Mouse (Mus musculus) ES-E14 (cell line): ENCODE measurements at regions not wholly inside any gene's neighbourhood (a gene's known extent, or its start where the extent isn't known, plus 50 kb on each side); places are given as distances from the start of the nearest gene placed in this dataset.

ENCODE experiments used
- DNase-seq: peaks from one replicate; pipeline ENCODE4 v3.0.0-alpha.2; 2013; ENCODE audit warnings: low read depth, low spot score
- H3K27ac ChIP-seq: 2 replicates; pipeline ENCODE4 v1.5.1; 2012; ENCODE audit warnings: low read depth, mild to moderate bottlenecking, low read length, moderate library complexity, mixed read lengths; ENCODE audit not compliant: poor library complexity, insufficient read depth, severe bottlenecking
- H3K36me3 ChIP-seq: 2 replicates; pipeline ENCODE4 v1.6.1; 2012; ENCODE audit warnings: mild to moderate bottlenecking, low read length, moderate library complexity, mixed read lengths; ENCODE audit not compliant: control insufficient read depth, poor library complexity, insufficient read depth, severe bottlenecking
- H3K4me1 ChIP-seq, 2 experiments: fragments of 150-350 bp in 1 of 2; sonication (generic) in 1 of 2; 2 replicates each; pipeline ENCODE4 v1.6.1; 2012; ENCODE audit warnings: low read length in 2 of 2, mild to moderate bottlenecking in 1 of 2, mixed read lengths in 1 of 2; ENCODE audit not compliant: control insufficient read depth in 2 of 2, insufficient read depth in 2 of 2, poor library complexity in 1 of 2
- H3K4me3 ChIP-seq, 2 experiments: fragments of 150-350 bp in 1 of 2; sonication (generic) in 1 of 2; 2 replicates each; pipeline ENCODE4 v1.5.1; 2012; ENCODE audit warnings: low read length in 2 of 2, low read depth in 1 of 2, mild to moderate bottlenecking in 1 of 2, mixed read lengths in 1 of 2; ENCODE audit not compliant: insufficient read depth in 1 of 2, poor library complexity in 1 of 2, severe bottlenecking in 1 of 2
- H3K9ac ChIP-seq: 2 replicates; pipeline ENCODE4 v1.6.1; 2012; ENCODE audit warnings: low read depth, mild to moderate bottlenecking, low read length, mixed read lengths; ENCODE audit not compliant: poor library complexity, insufficient read depth, severe bottlenecking
- H3K9me3 ChIP-seq: fragments of 150-350 bp; sonication (generic); 2 replicates; pipeline ENCODE4 v1.6.1; 2012; ENCODE audit warnings: low read depth, mild to moderate bottlenecking, low read length; ENCODE audit not compliant: control insufficient read depth, insufficient read depth
- CHD2 ChIP-seq: IDR thresholded peaks from 2 replicates; pipeline ENCODE4 v1.6.1; 2014; ENCODE audit warnings: mild to moderate bottlenecking, low read depth, low read length, inconsistent platforms
- HCFC1 ChIP-seq: IDR thresholded peaks from 2 replicates; pipeline ENCODE4 v1.6.1; 2012; ENCODE audit warnings: low read length, inconsistent platforms, borderline replicate concordance; ENCODE audit not compliant: insufficient read depth
- MAFK ChIP-seq: IDR thresholded peaks from 2 replicates; pipeline ENCODE4 v1.6.1; 2014; ENCODE audit warnings: mild to moderate bottlenecking, low read depth, low read length, inconsistent platforms; ENCODE audit not compliant: insufficient read depth
- ZC3H11A ChIP-seq: IDR thresholded peaks from 2 replicates; pipeline ENCODE4 v1.6.1; 2012; ENCODE audit warnings: low read depth, mild to moderate bottlenecking, inconsistent platforms, low read length, borderline replicate concordance
- ZNF384 ChIP-seq: IDR thresholded peaks from 2 replicates; pipeline ENCODE4 v1.6.1; 2012; ENCODE audit warnings: low read depth, low read length, inconsistent platforms
- in situ Hi-C, 2 experiments: fragments of 600-800 bp; cut with MboI; formaldehyde crosslinking; loops; one replicate each; pipeline ENCODE4 v1.15.1; 2025; ENCODE audit warnings: low sequenced_read_pairs in 2 of 2, inconsistent platforms in 1 of 2; ENCODE audit not compliant: unreplicated experiment in 2 of 2

DNA sequence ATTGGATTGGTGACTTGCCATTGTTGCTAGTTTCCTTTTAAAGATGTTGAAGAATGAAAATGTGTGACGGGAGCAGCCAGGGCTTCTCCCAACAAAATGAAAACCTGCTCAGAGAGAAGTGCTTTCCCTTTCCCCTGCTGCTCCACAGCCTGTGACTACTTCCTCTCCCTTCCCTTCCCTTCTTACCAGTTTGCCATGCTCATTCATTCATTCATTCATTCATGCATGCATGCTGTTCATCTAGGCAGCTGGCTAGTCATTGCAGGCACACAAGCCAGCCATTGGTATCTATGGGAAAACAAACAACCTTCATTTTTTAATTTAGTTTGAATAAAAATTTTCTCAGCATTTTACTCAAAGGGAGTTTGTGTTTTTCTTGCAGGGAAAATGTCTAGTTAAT, 116.3 kb downstream of the Zfp706 start:
- in situ Hi-C loops = no loop called here
- H3K36me3 ChIP-seq = no peaks in the 10 kb centered on the region
- H3K9ac ChIP-seq = no peak overlapping the region
- no peaks in the 10 kb centered on the region for H3K9me3 ChIP-seq
- H3K27ac ChIP-seq = no peak overlapping the region
- no peak for TF ChIP-seq CHD2
- TF ChIP-seq ZC3H11A = no peak
- TF ChIP-seq HCFC1 = no peak
- TF ChIP-seq ZNF384 = no peak
- no peak for DNase-seq
- H3K4me1 ChIP-seq = peaks cover 0 to 10% of the 10 kb centered on the region in 2 experiments; a peak in 1 of 4 replicates
- H3K4me3 ChIP-seq = no peak overlapping the region

DNA sequence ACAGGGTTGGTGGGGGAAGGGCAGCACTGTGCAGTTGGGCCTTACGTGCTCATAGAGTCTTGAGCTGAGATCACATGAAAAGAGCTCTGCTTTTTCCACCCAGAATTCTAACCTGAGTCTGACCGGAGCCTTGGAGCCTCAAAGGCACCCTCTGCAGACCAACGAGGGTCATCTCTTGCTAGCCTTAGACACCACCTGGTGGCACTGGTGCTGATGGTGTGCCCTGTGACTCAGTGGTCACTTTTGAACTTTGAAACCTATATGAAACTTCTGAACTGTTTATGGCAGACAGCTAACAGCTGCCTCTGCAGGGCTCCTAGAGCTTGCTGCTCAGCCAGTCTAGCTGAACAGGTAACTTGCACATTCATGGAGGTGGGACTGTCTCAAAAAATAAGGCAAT, 118.5 kb downstream of the Zfp706 start:
- TF ChIP-seq CHD2 (no peak), ZC3H11A (no peak), HCFC1 (no peak), ZNF384 (no peak), MAFK (no peak)
- in situ Hi-C loops = no loop called here
- H3K4me3 ChIP-seq = no peak overlapping the region
- no peak overlapping the region for H3K9ac ChIP-seq
- peaks cover 0 to 12% of the 10 kb centered on the region in 2 experiments; a peak in 2 of 4 replicates for H3K4me1 ChIP-seq
- H3K27ac ChIP-seq = no peak overlapping the region
- DNase-seq = no peak
- H3K9me3 ChIP-seq = no peaks in the 10 kb centered on the region
- no peaks in the 10 kb centered on the region for H3K36me3 ChIP-seq

DNA sequence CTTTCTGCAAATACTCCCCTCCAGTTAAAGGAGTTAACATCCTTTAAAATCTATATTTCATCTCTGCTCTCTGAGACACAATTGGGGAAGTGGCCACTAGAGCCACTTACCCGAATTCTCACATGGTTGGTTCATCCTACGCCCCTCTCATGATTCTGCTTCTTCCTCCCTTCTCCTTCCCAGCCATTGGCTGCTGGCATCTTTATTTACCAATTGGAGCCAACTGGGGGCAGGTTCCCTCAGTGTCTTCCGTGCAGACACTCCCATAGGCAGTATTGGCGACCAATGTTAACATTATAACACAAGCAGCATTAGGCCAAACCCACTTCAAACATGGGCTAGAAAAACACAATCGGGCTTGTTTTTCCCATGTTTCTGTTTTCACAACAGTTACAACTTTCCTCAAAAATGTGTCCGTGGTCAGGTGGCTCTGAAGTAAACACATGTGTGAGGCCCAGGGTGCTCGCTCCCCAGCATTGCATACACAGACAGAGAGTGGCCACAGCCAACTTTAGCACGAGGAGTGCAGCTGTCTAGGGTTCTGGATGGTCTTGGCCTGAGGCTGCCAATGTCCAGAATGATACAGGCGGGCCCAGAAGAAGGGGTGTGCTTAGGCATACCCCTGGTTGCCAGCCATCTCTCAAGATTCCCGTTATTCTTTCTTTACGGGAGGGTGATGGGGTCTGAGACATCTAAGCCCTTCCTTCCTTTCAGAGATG, 119.1 kb downstream of the Zfp706 start:
- Histone ChIP-seq H3K36me3 (no peaks in the 10 kb centered on the region), H3K4me3 (no peak overlapping the region), H3K27ac (no peak overlapping the region), H3K9ac (no peak overlapping the region), H3K4me1 (peaks cover 0 to 12% of the 10 kb centered on the region in 2 experiments; a peak in 2 of 4 replicates), H3K9me3 (no peaks in the 10 kb centered on the region)
- TF ChIP-seq ZNF384 = no peak
- DNase-seq = no peak
- in situ Hi-C loops = no loop called here

DNA sequence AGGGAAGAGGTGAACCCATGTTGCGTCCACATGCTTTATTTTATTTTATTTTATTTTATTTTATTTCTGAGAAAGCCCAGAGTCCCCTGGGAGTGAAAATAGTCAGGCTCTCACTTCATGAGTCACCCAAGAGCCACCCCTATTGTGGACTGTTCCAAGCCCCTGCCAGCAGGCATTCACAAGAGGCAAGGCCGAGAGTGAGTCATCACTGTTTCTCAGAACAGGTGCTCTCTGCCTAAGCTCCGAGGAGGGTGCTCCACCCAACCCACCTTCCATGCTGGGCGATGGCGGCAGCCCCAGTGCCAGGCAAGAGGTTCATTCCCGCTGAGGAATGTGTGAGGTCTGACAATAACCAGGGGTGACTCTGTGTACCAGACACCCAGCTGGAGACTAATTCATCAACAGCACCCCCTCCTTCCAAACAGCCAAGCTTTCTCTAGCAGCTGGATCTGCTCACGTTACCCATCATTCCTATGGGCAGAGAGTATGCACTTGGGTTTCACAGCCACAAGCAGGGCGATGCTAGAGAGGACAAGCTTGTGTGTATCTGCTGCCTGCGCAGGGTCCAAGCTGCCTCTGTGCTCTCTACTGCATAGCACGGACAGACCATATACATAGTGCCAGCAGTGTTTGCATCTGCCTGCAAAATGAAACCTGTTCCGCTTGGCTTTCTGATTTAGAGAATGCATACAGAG, 122.8 kb downstream of the Zfp706 start:
- Histone ChIP-seq H3K36me3 (no peaks in the 10 kb centered on the region), H3K27ac (no peak overlapping the region), H3K4me3 (peak overlapping the region in 1 of 2 experiments; percentile 19; a peak in 1 of 4 replicates), H3K9ac (no peak overlapping the region), H3K4me1 (peaks cover 0 to 5% of the 10 kb centered on the region in 2 experiments; a peak in 2 of 4 replicates), H3K9me3 (no peaks in the 10 kb centered on the region)
- in situ Hi-C loops = no loop called here
- DNase-seq = no peak
- no peak for TF ChIP-seq MAFK
- no peak for TF ChIP-seq HCFC1
- no peak for TF ChIP-seq ZC3H11A
- TF ChIP-seq ZNF384 = no peak
- no peak for TF ChIP-seq CHD2
